Mouse (Mus musculus) layer of hippocampus, adult 8-10 months (tissue): ENCODE data around the gene Fbxw11. TPM values are rescaled to one million over a fixed set of nuclear protein-coding genes. Genes with fewer than 3 reads are reported as not detected.

Source experiments
- DNase-seq, 2 experiments: peaks; one replicate each; pipeline ENCODE4 v3.0.0; 2022; ENCODE audit warnings: low spot score in 2 of 2
- total RNA-seq, 4 experiments: library from RNA; stranded (reverse); gene quantifications; 2 replicates each; pipeline ENCODE4 v1.2.4; 2022

Fbxw11 gene
- total RNA-seq, 4 experiments from 2014 or later = 132 to 150 (median 135) TPM

DNA sequence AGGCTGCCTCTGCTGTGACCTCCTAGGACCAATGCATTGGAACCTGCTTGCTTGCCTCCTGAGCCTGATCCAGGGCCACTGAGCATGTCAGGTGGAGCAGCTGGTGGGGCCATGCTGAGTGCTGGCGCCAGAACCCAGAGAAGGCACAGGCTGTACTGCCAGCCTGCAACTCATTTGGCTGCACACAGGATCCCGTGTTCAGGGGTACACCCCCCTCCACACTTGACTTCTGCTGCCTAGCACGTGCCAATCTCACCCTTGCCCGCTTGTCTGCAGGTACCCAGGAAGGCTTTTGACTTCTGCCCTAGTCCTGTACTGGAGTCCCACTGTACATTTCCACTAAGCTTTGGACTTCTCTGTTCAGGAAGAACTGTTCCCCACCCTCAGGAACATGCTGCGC, 19.3 kb upstream of the Fbxw11 start:
- peak; percentile 56 to 67 for DNase-seq

DNA sequence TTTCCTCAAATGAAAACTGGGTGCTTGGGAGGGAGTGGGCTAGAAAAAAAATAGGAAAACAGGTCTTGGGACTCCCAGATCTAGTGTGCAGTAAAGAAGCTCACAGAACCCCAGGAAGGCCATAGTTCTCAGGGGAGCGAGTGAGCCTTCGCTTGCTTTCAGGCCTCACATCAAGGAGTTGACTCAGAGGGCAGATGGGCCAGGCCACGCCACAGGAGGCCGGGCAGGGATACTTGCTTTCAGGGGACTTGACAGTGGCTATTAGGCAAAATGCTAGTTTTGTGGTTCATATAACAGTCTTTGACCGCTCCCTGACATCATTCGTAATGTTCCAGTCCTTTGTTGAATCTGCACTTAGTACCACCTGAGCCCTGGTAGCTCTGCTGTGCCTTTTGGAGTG, 18.6 kb upstream of the Fbxw11 start:
- DNase-seq = no peak

DNA sequence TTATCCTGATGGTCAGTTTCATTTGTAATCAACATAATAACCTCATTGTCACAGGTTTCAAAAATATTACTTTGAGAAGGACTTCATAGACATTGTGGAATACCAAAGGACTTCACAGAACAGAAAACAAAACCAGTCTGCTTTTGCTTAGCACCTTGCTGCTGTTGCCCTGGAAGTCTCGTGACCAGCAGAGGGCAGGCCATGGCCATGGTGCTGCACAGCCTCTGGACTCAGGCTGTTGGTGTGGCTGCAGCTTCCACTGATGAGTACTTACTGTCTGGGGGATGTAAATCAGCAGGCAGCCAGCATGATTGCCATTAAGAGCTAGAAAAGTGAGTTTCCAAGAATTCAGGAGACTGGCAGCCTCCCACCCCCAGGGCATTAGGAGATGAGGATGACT, 16.8 kb upstream of the Fbxw11 start:
- peak in 1 of 2 experiments; percentile 62 for DNase-seq

DNA sequence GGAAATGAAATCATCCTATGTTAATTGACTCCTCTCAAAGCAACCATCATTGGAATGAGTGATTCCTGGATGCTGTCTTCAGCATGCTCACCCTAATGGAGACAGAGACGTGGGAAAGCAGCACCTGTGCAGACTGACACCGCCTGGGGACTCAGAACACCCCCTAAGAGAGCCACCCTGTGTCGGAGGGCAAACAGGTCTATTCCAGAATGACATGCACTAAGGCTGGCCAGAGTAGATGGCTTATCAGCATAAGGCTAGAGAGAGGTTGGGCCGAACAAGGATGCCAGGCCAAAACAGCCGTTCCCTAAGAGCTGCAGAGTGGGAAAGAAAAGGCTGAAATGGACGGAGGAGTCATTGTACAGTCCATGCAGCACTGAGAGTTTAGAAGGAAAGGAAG, 16.4 kb upstream of the Fbxw11 start:
- no peak for DNase-seq

DNA sequence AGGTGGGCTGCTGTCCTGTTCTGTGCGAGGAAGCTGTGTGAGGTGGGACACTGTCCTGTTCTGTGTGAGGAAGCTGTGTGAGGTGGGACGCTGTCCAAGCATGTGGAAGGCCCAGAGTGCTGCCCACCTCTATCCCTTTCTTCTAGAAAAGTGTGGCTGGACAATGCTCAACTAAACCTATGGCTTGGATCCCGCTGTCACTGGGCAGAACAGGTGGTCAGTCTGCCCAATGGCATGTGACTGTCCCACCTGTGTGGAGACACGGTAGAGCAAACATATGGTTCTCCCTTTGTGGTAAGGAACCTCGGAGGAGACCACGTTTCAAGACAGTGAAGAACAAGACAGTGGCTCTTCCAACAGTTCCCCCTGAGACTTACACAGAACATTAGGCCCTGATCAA, 14.6 kb upstream of the Fbxw11 start:
- no peak for DNase-seq

DNA sequence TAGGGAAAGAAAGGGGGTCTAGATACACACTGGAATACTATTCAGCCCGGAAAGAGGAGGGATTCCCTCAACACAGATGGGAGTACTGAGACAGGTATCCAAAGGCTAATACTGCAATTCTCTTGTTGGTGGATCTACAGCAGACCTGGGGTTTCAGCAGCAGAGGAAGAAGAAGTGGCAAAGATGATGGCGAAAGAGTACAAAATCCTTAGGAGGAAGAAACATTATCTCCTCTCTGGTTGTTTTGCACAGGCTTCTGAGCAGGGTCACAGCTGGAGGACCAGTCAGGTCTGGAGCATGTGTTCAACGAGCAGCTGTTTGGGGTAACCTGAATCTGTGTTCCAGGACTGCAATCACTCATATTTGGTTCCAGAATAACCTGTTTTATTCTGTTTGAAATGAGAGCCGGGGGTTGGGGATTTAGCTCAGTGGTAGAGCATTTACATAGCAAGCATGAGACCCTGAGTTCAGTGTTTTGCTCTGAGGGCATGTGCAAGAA, 12.8 kb upstream of the Fbxw11 start:
- DNase-seq = no peak

DNA sequence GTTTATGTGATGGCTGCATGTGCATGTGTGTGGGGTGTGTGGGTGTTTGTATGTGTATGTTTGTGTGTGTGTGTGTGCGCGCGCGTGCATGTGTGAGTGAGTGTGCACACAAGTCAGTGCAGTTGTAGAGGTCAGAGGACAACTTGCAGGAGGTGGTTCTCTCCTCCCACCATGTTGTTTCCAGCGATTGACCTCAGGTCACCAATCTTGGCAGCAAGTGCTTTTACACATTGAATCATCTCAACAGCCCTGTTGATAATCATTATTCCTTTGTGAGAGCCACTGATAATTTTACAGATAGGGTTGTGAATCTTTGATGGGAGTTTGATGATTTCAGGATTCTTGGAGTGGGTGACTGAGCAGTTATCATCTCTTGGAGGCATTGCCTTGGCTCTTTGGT, 9.9 kb upstream of the Fbxw11 start:
- no peak for DNase-seq

DNA sequence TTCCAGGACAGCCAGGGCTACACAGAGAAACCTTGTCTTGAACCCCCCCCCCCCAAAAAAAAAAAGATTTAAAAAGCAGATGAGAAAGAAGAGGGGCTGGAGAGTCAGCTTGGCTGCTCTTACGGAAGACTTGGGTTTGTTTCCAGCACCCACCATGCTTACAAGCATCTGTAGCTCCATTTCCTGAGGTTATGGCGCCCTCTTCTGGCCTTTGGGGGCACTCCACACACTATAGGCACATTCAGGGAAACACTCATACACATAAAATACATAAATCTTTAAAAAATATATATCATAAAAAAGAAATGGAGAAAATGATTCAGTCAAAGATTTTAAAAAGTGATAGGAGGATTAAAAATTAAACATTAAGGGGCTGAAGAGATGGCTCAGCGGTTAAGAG, 9.0 kb upstream of the Fbxw11 start:
- DNase-seq = no peak

DNA sequence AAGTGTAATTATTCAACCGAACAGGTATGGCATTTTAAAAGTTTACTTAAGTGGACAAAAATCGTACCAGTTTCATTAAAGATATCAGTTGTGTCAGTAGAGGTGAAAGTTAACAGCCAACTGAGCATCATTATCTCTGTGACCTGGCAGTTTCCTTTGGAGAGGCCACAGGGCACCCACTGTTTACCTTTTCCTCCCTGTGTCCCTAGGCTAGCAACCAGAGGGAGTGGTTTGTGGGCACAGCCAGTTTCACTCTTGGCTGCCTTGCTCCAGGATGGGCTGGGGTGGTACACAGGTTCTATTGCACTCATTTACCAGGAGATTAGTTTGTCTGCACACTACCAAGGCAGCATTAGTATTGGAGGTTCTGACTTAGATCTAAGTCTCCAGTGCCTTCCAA, 8.4 kb upstream of the Fbxw11 start:
- no peak for DNase-seq

DNA sequence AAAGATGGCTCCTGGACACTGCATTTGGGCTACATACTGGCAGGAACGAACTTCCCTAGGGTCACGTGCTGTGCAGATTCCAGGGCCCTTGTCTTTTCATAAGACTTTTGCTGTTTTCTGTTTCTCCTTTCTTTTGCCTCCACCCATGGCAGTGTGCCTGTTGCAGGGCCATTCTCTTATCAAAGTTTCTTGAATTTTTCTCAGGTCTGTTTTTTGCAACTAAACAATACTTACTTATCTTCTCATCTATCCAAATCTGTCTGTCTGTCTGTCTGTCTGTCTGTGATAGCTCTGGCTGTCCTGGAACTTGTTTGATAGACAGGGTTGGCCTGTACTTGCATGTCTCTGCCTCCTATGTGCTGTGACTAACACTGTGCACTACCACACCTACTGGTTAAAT, 7.7 kb upstream of the Fbxw11 start:
- DNase-seq = no peak

DNA sequence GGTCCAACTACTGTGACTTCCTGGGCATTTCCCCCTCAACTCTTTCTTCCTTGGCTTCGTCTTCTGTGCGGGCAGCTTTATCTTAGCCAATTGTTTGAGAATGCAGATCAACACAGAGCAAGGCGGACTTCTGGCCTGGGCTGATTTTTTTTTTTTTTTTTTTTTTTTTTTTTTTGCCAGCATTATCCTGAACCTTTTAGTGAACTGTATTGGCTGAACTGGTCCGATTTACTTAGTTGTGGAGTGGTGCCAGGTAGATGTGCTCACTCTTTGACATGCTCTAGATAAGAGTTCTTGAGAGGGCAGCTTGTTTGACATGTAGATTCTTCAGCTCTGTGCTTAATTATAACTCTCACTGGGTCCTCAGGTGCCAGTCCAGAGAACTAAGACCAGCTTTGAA, 6.2 kb upstream of the Fbxw11 start:
- no peak for DNase-seq

DNA sequence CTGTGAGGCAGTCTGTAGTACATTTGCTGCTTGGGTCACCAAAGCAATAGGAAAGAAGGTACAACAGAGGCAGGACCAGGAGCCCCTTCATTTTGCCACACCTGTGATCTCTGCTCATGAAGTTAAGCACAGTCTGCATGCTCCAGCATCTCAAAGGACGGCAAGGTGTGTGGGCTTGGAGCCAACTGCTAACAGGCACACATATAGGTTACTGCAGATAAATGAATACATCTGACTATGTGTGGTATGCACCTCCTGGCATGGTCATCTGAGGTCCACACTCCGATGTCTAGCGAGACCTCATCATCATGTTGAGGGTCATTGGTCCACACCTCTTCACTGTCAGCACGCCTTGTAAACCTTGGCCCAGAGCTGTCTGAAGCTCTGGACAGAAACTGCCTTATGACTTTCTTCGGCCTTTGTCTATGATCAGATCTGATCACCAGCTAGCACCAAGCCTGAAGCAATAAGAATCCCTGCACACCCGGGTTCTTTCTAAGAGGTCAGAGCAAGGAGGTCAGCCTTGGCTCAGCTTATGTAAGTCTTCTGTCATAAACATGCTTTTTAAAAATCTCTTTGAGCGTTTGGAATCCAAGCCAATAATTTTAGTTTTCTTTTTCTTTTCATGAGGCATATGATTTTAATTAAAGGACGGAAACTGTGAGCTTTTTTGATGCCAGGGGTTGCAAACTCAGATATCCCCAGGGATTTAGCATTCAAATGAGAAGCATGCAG, 3.8 kb upstream of the Fbxw11 start:
- no peak for DNase-seq

DNA sequence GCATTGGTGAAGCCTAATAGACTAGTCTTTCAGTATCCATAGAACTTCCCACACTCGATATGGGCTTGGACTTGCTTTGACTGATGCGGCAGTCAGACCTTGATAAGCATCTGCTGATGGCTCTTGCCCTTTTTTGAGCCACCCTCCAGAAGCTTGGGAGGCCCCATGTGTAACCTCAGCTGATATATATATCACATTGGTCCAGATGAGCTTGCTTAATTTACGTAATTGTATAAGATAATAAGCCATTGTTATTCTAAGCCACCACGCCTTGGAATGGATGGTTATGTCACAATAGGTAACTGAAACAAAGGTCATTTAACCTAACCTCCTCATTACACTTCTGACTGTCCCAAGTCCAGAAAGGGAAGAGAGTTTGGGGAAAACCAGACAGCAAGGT, 1.9 kb upstream of the Fbxw11 start:
- DNase-seq = no peak

DNA sequence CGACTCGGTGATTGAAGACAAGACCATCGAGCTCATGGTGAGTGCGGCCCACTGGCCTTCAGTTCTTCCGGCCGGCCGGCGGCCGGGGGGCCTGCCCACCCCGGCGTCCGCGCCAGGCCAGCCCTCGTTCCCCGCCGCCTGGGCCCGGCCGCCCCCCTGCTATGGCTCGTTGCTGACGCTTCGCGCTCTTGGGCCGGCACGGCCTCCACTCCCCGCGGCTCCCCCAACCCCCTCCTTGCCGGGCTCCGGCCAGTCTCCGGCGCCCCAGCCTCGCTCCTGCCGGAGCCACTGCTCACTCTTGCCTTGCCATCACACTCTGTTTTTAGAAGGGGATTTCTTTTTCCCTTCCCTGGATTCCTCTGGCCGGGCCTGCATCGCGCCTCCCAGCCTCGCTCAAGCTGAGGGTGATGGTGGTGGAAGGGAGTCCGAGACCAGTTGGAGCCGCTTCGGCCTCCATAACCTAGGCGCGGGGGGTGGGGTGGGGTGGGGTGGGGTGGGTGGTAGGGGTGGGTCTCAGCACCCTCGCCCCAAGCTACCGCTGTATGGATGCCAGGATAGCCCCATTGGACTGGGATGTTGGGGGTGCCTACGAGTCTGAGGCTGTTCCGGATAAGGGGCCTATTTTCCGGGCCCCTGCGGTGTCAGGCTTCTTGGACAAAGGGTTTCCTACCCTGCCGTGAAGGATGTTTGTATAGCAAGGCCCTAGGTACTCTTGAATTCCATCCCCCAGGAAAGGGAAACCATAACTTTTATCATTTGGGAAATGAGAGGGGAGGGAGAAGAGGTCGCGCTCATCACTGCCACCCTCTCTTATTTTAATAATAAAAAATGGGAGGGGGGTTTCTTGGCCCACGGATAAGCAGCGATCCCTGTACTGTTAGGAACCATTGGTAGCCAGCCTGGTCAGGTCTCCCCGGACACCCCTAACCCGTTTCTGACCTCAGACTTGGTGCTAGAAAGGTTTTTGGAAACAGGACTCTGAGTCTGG, 669 bp downstream of the Fbxw11 start:
- DNase-seq = no peak

DNA sequence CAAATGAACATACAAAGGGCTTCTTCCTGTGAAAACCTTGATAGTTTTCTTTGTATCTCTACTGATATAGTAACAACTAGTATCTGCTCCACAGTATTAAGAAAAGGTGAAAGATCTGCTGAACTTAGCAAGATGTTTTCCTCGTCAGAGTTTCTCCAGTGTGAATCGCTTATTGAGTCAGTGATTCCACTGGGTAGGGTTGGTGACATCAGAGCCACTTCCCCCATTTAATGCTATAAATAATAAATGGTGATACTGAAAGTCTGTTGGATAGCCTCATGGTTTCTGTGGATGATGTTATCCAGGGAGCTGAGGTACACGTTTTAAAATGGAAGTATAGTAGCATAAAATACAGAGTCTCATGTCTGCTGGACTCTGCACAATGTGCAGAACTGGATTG, 1.5 kb downstream of the Fbxw11 start:
- no peak for DNase-seq

DNA sequence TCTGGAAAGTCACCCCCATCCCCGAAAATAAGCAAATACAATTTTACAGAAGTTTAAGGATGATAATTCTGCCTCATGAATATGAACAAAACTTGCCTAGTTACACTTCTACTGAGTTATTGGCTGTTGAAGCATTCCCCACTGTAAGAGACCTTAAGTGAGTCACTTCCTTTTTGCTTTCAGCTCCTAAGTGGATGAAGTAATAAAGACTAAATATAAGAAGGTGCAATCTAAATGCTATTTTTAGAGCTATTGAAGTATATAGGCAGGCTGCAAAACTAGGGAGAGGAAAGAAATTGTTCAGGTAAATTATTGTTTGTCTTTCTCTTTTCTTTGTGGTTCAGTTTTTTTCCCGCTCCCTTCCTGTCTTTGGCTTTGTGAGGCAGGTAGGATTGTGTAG, 4.7 kb downstream of the Fbxw11 start:
- no peak for DNase-seq

DNA sequence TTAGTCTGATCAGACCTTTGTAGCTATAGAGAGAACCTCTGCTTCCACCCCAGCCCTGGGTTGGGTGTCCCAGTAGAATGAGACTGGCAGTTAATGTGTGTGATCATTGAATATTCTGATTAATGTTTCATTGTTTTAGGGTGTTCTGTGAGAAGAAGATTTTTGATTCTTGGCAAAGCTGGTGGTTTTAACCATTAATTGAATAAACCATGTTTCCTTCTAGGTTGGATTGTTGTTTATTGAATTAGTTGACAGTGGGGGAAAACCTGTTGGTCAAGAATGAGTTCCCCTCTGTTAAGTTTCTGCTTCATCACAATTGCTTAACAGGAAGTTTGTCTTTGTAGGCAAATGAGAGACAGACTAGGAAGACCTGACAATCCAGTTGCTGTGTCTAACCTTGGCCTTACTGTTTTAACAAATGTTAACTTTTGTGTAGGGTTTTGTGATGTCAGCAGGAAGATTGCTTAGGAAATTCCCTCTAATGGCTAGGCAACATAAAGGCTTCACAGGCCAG, 7.8 kb downstream of the Fbxw11 start:
- DNase-seq = no peak

DNA sequence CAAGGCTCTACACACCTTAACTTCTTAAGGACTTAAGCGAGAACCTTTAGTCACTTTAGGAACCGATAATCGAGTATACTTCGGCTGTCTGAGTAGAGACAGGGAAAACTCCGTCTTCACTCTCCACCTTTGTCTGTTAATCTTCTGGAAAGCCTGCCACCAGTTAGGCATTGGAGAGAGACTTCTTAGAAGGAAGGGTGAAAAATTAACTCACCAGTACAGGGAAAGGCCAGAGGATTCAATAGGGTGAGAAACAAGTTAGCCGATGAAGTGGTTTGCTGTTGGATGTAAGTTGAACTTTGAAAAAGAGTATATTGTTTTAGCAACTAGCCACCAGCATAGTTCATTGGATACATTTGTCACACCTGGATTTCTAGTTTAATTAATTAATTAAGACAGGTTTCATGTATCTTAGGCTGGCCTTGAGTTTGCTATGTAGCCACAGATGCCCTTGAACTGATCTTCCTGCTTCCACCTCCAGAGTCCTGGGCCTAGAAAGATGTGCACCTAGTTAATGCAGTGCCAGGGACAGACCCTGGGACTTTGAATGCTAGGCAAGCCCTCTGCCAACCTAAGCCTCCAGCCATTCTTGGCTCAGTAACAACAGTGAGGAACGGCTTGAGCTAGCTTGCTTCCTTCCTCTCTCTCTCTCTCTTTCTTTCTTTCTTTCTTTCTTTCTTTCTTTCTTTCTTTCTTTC, 8.5 kb downstream of the Fbxw11 start:
- no peak for DNase-seq

DNA sequence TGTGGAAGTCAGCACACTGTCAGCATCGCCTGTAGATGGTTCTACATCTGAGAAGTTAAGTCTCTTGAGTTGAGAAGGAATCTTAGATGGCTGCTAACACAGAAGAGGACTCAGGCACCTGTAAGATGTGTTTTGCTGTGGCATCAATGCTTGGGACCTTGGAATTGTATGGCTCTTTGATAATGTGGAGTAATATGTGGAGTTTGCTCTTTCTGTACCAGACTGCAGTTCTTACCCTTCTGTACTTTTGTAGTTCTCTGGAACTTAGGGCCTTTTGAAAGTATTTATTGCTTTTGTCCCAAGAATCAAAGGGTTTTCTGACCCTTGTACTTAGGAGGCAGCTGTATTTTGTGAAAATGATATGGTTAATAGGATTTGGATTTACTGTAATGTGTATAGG, 9.2 kb downstream of the Fbxw11 start:
- no peak for DNase-seq

DNA sequence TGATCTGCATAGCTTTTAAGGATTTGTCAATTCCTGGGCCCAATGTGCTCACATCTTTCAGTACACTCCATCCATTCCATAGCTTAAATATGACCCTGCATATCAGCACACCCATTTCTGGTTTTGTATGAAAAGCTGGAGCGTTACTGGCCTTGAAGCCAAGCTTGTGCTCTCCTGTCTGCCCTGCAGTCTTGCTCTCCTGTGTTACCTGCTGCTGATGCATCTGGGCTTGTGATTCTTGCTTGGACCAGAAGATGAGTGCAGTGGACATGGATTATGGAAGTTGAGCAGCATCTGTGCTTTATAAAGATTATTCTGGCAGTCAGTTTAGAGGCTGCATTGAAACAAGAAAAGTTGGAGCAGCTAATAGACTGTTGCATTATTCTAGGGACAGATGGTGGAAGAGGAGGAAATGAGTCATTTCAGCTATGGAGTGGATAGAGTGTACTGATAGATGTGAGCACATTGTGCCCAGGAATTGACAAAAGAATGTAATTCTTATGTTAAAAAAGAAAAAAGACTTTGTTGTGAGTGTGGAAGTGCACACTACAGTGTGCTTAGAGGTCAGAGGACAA, 19.6 kb downstream of the Fbxw11 start:
- no peak for DNase-seq

DNA sequence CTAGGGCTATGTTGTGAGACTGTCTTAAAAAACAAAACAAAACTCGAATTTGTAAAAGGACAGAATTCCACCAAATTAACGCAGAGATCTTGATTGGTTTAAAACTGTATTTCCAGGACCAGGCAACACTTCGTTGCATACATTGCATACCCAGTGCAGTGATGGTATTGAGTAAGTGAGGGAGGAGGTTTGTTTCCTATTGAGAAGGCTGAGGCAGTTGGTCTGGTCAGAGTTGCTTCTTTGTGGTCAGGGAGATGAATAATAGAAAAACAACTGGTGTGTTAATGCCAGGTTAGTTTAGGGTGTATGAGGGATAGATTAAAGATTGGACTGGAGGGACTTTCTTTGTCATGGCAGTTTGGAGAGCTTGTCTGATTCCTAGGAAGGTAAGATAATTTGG, 23.1 kb downstream of the Fbxw11 start:
- no peak for DNase-seq
